Mouse (Mus musculus): ENCODE results near the gene Col9a2. TPM values are rescaled to one million over a fixed set of nuclear protein-coding genes. Genes with fewer than 3 reads are reported as not detected.

Gene Col9a2
- polyA plus RNA-seq, 1 experiment from 2014 or later: 8.3 TPM

GRCm38 (mm10) chr4:121009151-121009550 is 30.0 kb upstream of the Col9a2 start:
- Histone ChIP-seq H3K4me1 (replicated peaks) (peaks cover 12% of the 10 kb centered on the region), H3K27ac (no peak overlapping the region), H3K4me3 (replicated peaks) (no peak overlapping the region), H3K4me2 (replicated peaks) (no peak overlapping the region), H3K27me3 (0 out of 2 replicates have a peak, but pooled peaks cover 3% of the 10 kb centered on the region), H3K9ac (replicated peaks) (no peak overlapping the region), H3K36me3 (no peaks in the 10 kb centered on the region), H3K9me3 (no peaks in the 10 kb centered on the region)
- 89% methylated on average over 5 of the region's 5 CpGs for WGBS
- no peak for ATAC-seq

GRCm38 (mm10) chr4:121010770-121011549 is 28.2 kb upstream of the Col9a2 start:
- 90% methylated on average over 11 of the region's 11 CpGs for WGBS
- Histone ChIP-seq H3K9ac (replicated peaks) (no peak overlapping the region), H3K36me3 (no peaks in the 10 kb centered on the region), H3K4me1 (replicated peaks) (peaks cover 20% of the 10 kb centered on the region), H3K9me3 (no peaks in the 10 kb centered on the region), H3K4me3 (replicated peaks) (no peak overlapping the region), H3K4me2 (replicated peaks) (no peak overlapping the region), H3K27me3 (no peaks in the 10 kb centered on the region), H3K27ac (no peak overlapping the region)
- no peak for ATAC-seq

GRCm38 (mm10) chr4:121014594-121015267 is 24.5 kb upstream of the Col9a2 start:
- WGBS: 88% methylated on average over 10 of the region's 10 CpGs
- Histone ChIP-seq H3K27ac (no peak overlapping the region), H3K4me3 (replicated peaks) (peak overlapping the region; percentile 72; the same call in 1 of the 2 replicates), H3K27me3 (no peaks in the 10 kb centered on the region), H3K4me2 (replicated peaks) (peak overlapping the region; percentile 93), H3K9ac (replicated peaks) (no peak overlapping the region), H3K36me3 (no peaks in the 10 kb centered on the region), H3K9me3 (no peaks in the 10 kb centered on the region), H3K4me1 (replicated peaks) (peaks cover 25% of the 10 kb centered on the region)
- no peak for ATAC-seq

- H3K4me3 ChIP-seq (replicated peaks): peak overlapping the region; percentile 72
- H3K4me1 ChIP-seq (replicated peaks): peaks cover 25% of the 10 kb centered on the region
- H3K27me3 ChIP-seq: no peaks in the 10 kb centered on the region
- no peak overlapping the region for H3K27ac ChIP-seq
- WGBS: 85% methylated on average over 7 of the region's 7 CpGs
- H3K9me3 ChIP-seq: no peaks in the 10 kb centered on the region
- H3K9ac ChIP-seq (replicated peaks): peak overlapping the region; percentile 86; the same call in 1 of the 2 replicates
- H3K4me2 ChIP-seq (replicated peaks): peak overlapping the region; percentile 93
- no peaks in the 10 kb centered on the region for H3K36me3 ChIP-seq
- no peak for ATAC-seq
Measured at GRCm38 (mm10) chr4:121015268-121015659, 23.9 kb upstream of the Col9a2 start.

GRCm38 (mm10) chr4:121016021-121016898 is 22.9 kb upstream of the Col9a2 start:
- H3K27ac ChIP-seq: peak overlapping the region; percentile 77
- H3K4me3 ChIP-seq (replicated peaks): peak overlapping the region; percentile 72
- no peaks in the 10 kb centered on the region for H3K36me3 ChIP-seq
- peak overlapping the region; percentile 86 for H3K9ac ChIP-seq (replicated peaks)
- peak overlapping the region; percentile 93 for H3K4me2 ChIP-seq (replicated peaks)
- peak; percentile 60 for ATAC-seq
- H3K27me3 ChIP-seq: no peaks in the 10 kb centered on the region
- WGBS: 8% methylated on average over 37 of the region's 40 CpGs
- no peaks in the 10 kb centered on the region for H3K9me3 ChIP-seq
- H3K4me1 ChIP-seq (replicated peaks): peaks cover 22% of the 10 kb centered on the region

GRCm38 (mm10) chr4:121016928-121017657 is 22.1 kb upstream of the Col9a2 start, which contains the start of gene Smap2:
Smap2 (minus strand) TSS chr4:121017247.
- Histone ChIP-seq H3K27me3 (no peaks in the 10 kb centered on the region), H3K4me1 (replicated peaks) (peaks cover 22% of the 10 kb centered on the region), H3K4me2 (replicated peaks) (peak within 1 kb of the TSS; percentile 93), H3K4me3 (replicated peaks) (peak within 1 kb of the TSS; percentile 72), H3K36me3 (no peaks in the 10 kb centered on the region), H3K9ac (replicated peaks) (peak within 1 kb of the TSS; percentile 86), H3K9me3 (no peaks in the 10 kb centered on the region), H3K27ac (peak within 1 kb of the TSS; percentile 77)
- peak; percentile 97 for ATAC-seq
- WGBS: under 1% methylated on average over 45 of the region's 48 CpGs

GRCm38 (mm10) chr4:121018250-121018649 is 20.9 kb upstream of the Col9a2 start:
- ATAC-seq: no peak
- H3K4me1 ChIP-seq (replicated peaks): peaks cover 22% of the 10 kb centered on the region
- H3K36me3 ChIP-seq: no peaks in the 10 kb centered on the region
- H3K4me2 ChIP-seq (replicated peaks): no peak overlapping the region
- 90% methylated on average over 3 of the region's 3 CpGs for WGBS
- H3K27me3 ChIP-seq: no peaks in the 10 kb centered on the region
- no peaks in the 10 kb centered on the region for H3K9me3 ChIP-seq
- no peak overlapping the region for H3K9ac ChIP-seq (replicated peaks)
- no peak overlapping the region for H3K4me3 ChIP-seq (replicated peaks)
- H3K27ac ChIP-seq: no peak overlapping the region

- 78% methylated on average over 10 of the region's 10 CpGs for WGBS
- Histone ChIP-seq H3K9ac (replicated peaks) (no peak overlapping the region), H3K4me3 (replicated peaks) (no peak overlapping the region), H3K4me2 (replicated peaks) (no peak overlapping the region), H3K27me3 (no peaks in the 10 kb centered on the region), H3K27ac (no peak overlapping the region), H3K36me3 (no peaks in the 10 kb centered on the region), H3K9me3 (no peaks in the 10 kb centered on the region), H3K4me1 (replicated peaks) (peaks cover 16% of the 10 kb centered on the region)
- no peak for ATAC-seq
Measured at GRCm38 (mm10) chr4:121020040-121020790, 19.0 kb upstream of the Col9a2 start.

GRCm38 (mm10) chr4:121021911-121022310 is 17.3 kb upstream of the Col9a2 start:
- no peak overlapping the region for H3K27ac ChIP-seq
- 0 out of 2 replicates have a peak, but pooled peaks cover 4% of the 10 kb centered on the region for H3K4me1 ChIP-seq (replicated peaks)

GRCm38 (mm10) chr4:121023464-121023863 is 15.7 kb upstream of the Col9a2 start:
- Histone ChIP-seq H3K4me1 (replicated peaks) (no peaks in the 10 kb centered on the region), H3K9ac (replicated peaks) (no peak overlapping the region), H3K27ac (no peak overlapping the region), H3K27me3 (no peaks in the 10 kb centered on the region), H3K36me3 (no peaks in the 10 kb centered on the region), H3K9me3 (no peaks in the 10 kb centered on the region), H3K4me2 (replicated peaks) (no peak overlapping the region), H3K4me3 (replicated peaks) (no peak overlapping the region)
- ATAC-seq: no peak
- WGBS: 87% methylated on average over 7 of the region's 7 CpGs

More at GRCm38 (mm10) chr4:121021911-121022310, 17.3 kb upstream of the Col9a2 start:
- Histone ChIP-seq H3K27me3 (no peaks in the 10 kb centered on the region), H3K9ac (replicated peaks) (no peak overlapping the region), H3K4me3 (replicated peaks) (no peak overlapping the region), H3K9me3 (no peaks in the 10 kb centered on the region), H3K36me3 (no peaks in the 10 kb centered on the region), H3K4me2 (replicated peaks) (no peak overlapping the region)
- ATAC-seq: no peak

- no peak for ATAC-seq
- Histone ChIP-seq H3K36me3 (no peaks in the 10 kb centered on the region), H3K4me2 (replicated peaks) (no peak overlapping the region), H3K4me3 (replicated peaks) (no peak overlapping the region), H3K9ac (replicated peaks) (no peak overlapping the region), H3K4me1 (replicated peaks) (no peaks in the 10 kb centered on the region), H3K27ac (no peak overlapping the region), H3K9me3 (no peaks in the 10 kb centered on the region), H3K27me3 (no peaks in the 10 kb centered on the region)
- WGBS: 78% methylated on average over 2 of the region's 2 CpGs
Measured at GRCm38 (mm10) chr4:121023941-121024340, 15.2 kb upstream of the Col9a2 start.

Data from midbrain, embryonic 13.5 days (tissue).